Mouse (Mus musculus): ENCODE data around the gene Arl5a.

DNA sequence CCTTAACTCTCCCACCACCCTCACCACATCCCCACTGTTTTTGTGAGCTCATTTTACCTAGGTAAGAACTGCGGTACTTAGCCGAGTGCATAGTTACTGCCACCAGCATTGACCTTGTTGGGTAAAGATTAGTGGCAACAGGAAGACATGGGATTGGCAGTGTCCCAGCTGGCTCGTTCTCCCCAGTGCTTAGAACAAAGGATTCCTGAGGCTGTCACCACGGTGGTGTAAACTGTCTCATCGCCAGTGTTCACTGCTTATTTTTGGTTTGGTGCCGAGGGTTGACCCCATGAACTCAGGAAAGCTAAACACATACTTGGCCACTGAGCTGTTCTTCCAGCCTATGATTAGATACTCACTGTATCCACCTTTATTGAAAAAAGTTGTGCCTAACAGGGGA, 13.3 kb upstream of the Arl5a start:
- TF ChIP-seq CTCF (IDR thresholded peaks at IDR 0.05; ENCODE audit: insufficient read depth, low read length) (no peak), POLR2A (IDR thresholded peaks at IDR 0.05; ENCODE audit: borderline replicate concordance, extremely low read depth, low read depth, low read length) (no peak)
